Mouse (Mus musculus): ENCODE results near the gene Otulinl. TPM values are rescaled to one million over a fixed set of nuclear protein-coding genes. Genes with fewer than 3 reads are reported as not detected.
A peak's percentile ranks its signal among the peaks of the same experiment; 100 is the strongest.
"Not testable (repeated sequence)": the region's sequence is repeated elsewhere in the genome, so short reads cannot be mapped to it uniquely, and the experiment has no call there.

Otulinl gene
- polyA plus RNA-seq (2012; rRNA removed): 1.8 and 3.0 TPM in 2 replicates

DNA sequence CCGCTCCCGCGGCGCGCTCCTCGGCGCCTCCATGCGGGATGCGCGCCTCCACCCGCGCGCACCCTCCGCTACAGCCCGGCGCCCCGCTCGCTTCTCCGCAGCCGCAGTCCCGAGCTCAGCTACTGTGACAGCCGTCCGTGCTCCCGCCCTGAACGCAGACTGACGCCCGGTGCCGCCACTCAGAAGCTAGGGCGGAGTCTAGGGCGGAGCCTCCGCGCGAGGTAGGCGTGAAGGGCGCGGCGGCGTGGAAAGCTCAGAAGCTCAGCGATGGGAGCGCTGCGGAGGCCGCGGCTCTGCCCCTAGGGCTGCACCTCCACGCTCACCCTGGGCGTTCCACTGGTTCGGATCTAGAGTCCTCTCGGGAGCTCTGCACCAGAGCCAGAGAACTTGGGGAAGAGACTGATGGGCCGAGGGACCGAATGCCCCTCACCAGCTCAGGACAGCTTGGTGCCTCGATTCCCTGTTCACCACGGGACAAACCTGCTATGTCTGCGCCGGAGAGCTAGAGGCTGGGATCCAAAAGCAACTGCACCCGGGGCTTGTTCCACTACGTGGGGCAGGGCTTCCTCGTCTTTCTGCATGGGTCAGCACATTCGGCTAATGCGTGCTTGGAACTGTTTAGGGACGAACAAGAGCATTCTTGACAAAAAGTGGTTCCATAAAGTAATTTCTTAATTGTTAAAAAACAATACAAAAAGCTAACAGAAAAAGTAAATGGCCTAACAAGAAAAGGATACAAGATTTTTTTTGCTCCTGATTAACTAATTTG, at the start of gene Otulinl:
Gene Otulinl (minus strand): TSS at position 161 of the 769 bp plus-strand sequence.
- Histone ChIP-seq H3K27ac (ENCODE audit: insufficient read depth, low read depth, low read length) (peak within 1 kb of the TSS; percentile 35), H3K36me3 (ENCODE audit: control insufficient read depth, insufficient read depth, low read length) (no peaks in the 10 kb centered on the region), H3K4me3 (ENCODE audit: low read depth, low read length) (peak within 1 kb of the TSS; percentile 74), H3K27me3 (ENCODE audit: control insufficient read depth, insufficient read depth, low read length) (no peaks in the 10 kb centered on the region), H3K4me1 (ENCODE audit: control insufficient read depth, insufficient read depth, insufficient read length, low read length) (0 out of 2 replicates have a peak, but pooled peaks cover 3% of the 10 kb centered on the region)
- TF ChIP-seq CTCF (IDR thresholded peaks at IDR 0.05; ENCODE audit: extremely low read depth, insufficient read length, insufficient replicate concordance, low read depth, low read length): no peak
- peak; percentile 69 for TF ChIP-seq POLR2A (IDR thresholded peaks at IDR 0.05; ENCODE audit: low read depth, low read length)
- whole genome bisulfite sequencing: 3% methylated on average over 55 of the region's 59 CpGs

DNA sequence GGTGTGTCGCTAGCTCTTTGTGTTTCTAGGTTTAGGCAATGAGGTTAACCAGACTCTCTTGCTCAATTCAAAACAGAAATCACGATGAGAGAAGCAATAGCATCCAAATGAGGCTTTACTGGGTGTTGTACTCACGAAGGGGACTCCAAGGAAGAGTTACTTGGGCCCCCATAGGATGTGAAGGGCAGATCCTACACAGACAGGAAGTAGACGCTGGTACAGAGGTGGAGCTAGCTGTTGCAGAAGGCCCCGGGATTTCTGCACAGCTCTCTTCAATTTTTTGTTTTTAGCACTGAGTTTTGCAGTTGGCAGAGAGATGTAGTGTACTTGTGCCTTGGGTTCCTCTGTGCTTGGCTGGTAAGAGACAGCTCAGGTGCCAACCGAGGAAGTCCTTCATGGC, 44.8 kb upstream of the Otulinl start:
- no peaks in the 10 kb centered on the region for H3K27me3 ChIP-seq (ENCODE audit: control insufficient read depth, insufficient read depth, low read length)
- H3K27ac ChIP-seq (ENCODE audit: insufficient read depth, low read depth, low read length): no peak overlapping the region
- no peak for TF ChIP-seq POLR2A (IDR thresholded peaks at IDR 0.05; ENCODE audit: low read depth, low read length)
- no peak for TF ChIP-seq CTCF (IDR thresholded peaks at IDR 0.05; ENCODE audit: extremely low read depth, insufficient read length, insufficient replicate concordance, low read depth, low read length)
- WGBS: 63% methylated on average over 6 of the region's 6 CpGs
- H3K4me3 ChIP-seq (ENCODE audit: low read depth, low read length): no peak overlapping the region
- peaks cover 2% of the 10 kb centered on the region; the same call in 1 of the 2 replicates for H3K4me1 ChIP-seq (ENCODE audit: control insufficient read depth, insufficient read depth, insufficient read length, low read length)
- no peaks in the 10 kb centered on the region for H3K36me3 ChIP-seq (ENCODE audit: control insufficient read depth, insufficient read depth, low read length)

DNA sequence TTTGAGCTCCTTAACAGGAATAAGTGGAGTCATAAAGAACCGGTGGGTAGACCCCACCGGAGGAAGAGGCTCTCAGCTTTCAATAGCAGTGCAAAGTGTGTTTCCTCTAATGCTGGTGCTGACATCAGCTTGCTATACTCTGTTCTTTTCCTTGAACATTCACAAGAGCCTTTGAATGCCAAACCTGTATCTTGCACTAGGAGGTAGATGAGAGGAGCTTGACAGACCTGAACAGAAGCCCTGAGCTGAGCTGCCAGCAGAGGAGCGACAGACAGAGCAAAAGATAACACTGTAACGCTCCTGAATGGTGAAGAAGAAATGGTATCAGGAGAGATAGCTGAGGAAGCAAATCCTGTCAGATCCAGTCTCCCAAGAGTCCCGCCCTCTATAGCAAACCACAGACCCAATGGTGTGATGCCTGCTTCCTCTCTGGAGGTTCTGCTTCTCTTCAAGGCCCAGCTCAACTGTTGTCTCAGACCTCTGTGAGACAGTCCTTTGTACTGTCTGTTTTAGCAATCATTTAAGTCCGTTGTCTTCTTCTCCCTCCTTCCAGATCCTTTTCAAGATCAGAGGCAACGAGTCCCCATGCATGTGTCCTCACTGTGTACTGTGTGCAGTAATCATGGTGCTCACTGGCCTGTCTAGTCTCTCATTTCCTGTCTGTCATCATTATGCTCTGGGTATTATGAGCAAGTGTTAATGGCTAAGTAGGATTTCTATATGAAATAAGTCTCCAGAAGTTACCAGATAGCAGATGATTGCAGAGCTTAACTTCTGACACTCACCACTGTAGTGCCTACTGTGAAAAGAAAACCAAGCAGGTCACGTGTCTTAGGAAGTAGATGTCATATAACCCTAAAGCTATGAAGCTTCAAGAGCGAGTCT, 43.7 kb upstream of the Otulinl start:
- H3K27me3 ChIP-seq (ENCODE audit: control insufficient read depth, insufficient read depth, low read length): no peaks in the 10 kb centered on the region
- 53% methylated on average over 9 of the region's 9 CpGs for WGBS
- TF ChIP-seq POLR2A (IDR thresholded peaks at IDR 0.05; ENCODE audit: low read depth, low read length) (no peak), CTCF (IDR thresholded peaks at IDR 0.05; ENCODE audit: extremely low read depth, insufficient read length, insufficient replicate concordance, low read depth, low read length) (no peak)
- no peaks in the 10 kb centered on the region for H3K36me3 ChIP-seq (ENCODE audit: control insufficient read depth, insufficient read depth, low read length)
- peaks cover 2% of the 10 kb centered on the region; the same call in 1 of the 2 replicates for H3K4me1 ChIP-seq (ENCODE audit: control insufficient read depth, insufficient read depth, insufficient read length, low read length)
- H3K27ac ChIP-seq (ENCODE audit: insufficient read depth, low read depth, low read length): peak overlapping the region; percentile 59
- H3K4me3 ChIP-seq (ENCODE audit: low read depth, low read length): no peak overlapping the region

DNA sequence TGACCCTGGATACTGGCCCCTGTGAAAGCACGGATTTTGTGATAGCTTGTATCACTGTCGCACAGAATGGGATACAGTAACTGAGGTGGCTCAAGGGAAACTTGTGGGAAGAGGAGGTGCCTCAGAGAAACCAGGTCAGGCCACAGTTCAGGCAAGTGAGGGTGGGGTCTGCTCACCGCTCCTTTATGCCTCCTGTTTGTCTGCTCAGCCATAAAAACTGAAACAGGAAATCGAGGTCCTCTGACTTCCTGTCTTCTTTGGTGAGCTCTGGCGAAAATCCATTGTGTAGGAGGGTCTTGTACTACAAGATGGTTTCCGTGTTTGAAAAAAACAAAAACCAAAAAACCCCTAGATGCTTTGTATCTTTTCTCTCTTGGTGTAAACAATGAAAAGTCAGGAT, 42.9 kb upstream of the Otulinl start:
- Histone ChIP-seq H3K4me1 (ENCODE audit: control insufficient read depth, insufficient read depth, insufficient read length, low read length) (peaks cover 2% of the 10 kb centered on the region; the same call in 1 of the 2 replicates), H3K36me3 (ENCODE audit: control insufficient read depth, insufficient read depth, low read length) (no peaks in the 10 kb centered on the region), H3K27me3 (ENCODE audit: control insufficient read depth, insufficient read depth, low read length) (no peaks in the 10 kb centered on the region), H3K27ac (ENCODE audit: insufficient read depth, low read depth, low read length) (peak overlapping the region; percentile 59; the same call in 1 of the 2 replicates), H3K4me3 (ENCODE audit: low read depth, low read length) (no peak overlapping the region)
- 41% methylated on average over 6 of the region's 6 CpGs for WGBS
- no peak for TF ChIP-seq POLR2A (IDR thresholded peaks at IDR 0.05; ENCODE audit: low read depth, low read length)
- TF ChIP-seq CTCF (IDR thresholded peaks at IDR 0.05; ENCODE audit: extremely low read depth, insufficient read length, insufficient replicate concordance, low read depth, low read length): no peak

DNA sequence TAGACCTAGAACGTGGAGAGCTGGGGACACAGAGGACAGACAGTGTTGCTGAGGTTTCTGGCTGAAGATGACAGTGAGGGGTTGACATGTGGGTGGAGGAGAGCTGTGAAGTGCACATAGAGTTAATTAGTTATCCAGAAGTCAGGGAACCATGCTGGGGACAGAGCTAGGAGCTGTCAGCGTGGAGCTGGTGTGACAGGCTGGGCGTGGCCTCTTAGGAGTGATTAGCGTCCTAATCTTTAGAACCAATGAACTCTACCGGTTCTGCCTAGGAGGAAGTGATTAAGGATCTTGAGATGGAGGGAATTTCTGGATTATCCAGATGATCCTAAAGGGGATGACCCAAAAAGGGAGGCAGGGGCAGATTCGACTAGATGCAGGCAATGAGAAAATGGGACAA, 42.4 kb upstream of the Otulinl start:
- Histone ChIP-seq H3K4me1 (ENCODE audit: control insufficient read depth, insufficient read depth, insufficient read length, low read length) (peaks cover 2% of the 10 kb centered on the region; the same call in 1 of the 2 replicates), H3K27ac (ENCODE audit: insufficient read depth, low read depth, low read length) (no peak overlapping the region; the same call in 1 of the 2 replicates), H3K36me3 (ENCODE audit: control insufficient read depth, insufficient read depth, low read length) (no peaks in the 10 kb centered on the region), H3K4me3 (ENCODE audit: low read depth, low read length) (no peak overlapping the region), H3K27me3 (ENCODE audit: control insufficient read depth, insufficient read depth, low read length) (no peaks in the 10 kb centered on the region)
- WGBS: 25% methylated on average over 6 of the region's 6 CpGs
- no peak for TF ChIP-seq CTCF (IDR thresholded peaks at IDR 0.05; ENCODE audit: extremely low read depth, insufficient read length, insufficient replicate concordance, low read depth, low read length)
- no peak for TF ChIP-seq POLR2A (IDR thresholded peaks at IDR 0.05; ENCODE audit: low read depth, low read length)

DNA sequence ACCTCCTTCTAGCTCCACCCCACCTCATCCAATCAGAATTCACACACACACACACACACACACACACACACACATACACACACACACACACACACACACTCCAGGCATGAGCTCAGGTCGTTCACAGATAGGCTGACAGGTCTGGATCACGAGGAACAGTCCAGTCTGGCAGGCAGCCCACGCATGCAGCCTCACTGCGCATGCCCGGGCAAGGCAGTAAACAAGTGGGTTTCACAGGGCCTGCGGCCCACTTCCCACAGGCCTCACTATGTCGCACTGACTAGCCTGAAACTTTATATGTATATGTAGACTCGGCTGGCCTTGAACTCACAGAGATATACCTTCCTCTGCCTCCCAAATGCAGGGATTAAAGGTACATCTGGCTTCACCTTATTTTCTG, 38.9 kb upstream of the Otulinl start:
- H3K27ac ChIP-seq (ENCODE audit: insufficient read depth, low read depth, low read length); H3K27me3 ChIP-seq (ENCODE audit: control insufficient read depth, insufficient read depth, low read length); H3K4me1 ChIP-seq (ENCODE audit: control insufficient read depth, insufficient read depth, insufficient read length, low read length); H3K4me3 ChIP-seq (ENCODE audit: low read depth, low read length); H3K36me3 ChIP-seq (ENCODE audit: control insufficient read depth, insufficient read depth, low read length): not testable (repeated sequence)
- 80% methylated on average over 8 of the region's 8 CpGs for WGBS

DNA sequence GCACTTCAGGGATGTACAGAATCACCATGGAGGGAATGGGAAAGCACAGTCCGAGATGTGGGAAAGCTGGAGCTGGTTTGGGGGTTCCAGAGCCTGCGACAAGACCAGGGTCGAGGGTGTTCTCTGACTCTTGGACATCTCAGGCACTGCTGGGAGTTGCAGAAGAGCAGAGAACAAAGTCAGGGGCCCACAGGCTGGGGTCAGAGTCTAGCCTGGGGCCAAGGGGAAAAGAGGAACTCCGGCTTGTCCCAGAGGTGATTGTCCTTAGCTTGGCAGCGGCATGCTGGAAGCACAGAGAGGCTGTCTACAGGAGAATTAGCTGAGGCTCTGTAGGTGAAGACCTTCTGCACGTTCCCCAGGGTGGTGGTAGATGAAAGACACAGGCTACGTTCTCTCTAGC, 37.3 kb upstream of the Otulinl start:
- TF ChIP-seq POLR2A (IDR thresholded peaks at IDR 0.05; ENCODE audit: low read depth, low read length) (no peak), CTCF (IDR thresholded peaks at IDR 0.05; ENCODE audit: extremely low read depth, insufficient read length, insufficient replicate concordance, low read depth, low read length) (no peak)
- Histone ChIP-seq H3K36me3 (ENCODE audit: control insufficient read depth, insufficient read depth, low read length) (no peaks in the 10 kb centered on the region), H3K27ac (ENCODE audit: insufficient read depth, low read depth, low read length) (no peak overlapping the region), H3K4me3 (ENCODE audit: low read depth, low read length) (no peak overlapping the region), H3K4me1 (ENCODE audit: control insufficient read depth, insufficient read depth, insufficient read length, low read length) (no peaks in the 10 kb centered on the region), H3K27me3 (ENCODE audit: control insufficient read depth, insufficient read depth, low read length) (no peaks in the 10 kb centered on the region)
- WGBS: 47% methylated on average over 7 of the region's 7 CpGs

All from small intestine, adult 2 months (tissue).